Mouse (Mus musculus) cerebellum, adult 11-12 months (tissue): ENCODE measurements around the gene Car5a.

Experiments used
- DNase-seq: peaks from one replicate; pipeline ENCODE4 v3.0.0; 2022

Gene Car5a

DNA sequence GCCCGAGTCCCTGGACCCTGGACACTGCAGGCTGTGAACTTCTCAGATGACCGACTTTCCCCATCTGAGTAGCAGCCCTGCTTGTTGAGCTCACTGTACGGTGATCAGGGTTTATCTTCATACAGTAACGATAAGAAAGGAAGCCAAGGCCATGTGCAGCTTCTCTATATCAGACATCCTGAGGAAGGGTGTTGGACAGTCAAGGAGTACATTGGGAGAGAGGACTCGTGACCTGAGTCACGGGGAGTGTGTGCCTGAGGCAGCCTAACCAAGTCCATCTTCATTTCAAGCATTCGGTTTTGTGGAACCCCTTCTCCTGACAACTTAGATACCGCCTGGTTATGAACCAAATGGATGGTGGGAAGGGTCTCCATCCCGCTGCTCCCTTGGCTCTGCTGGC lies 69.2 kb downstream of the Car5a start:
- no peak for DNase-seq

GRCm38 (mm10) chr8:121875045-121875444 lies 69.7 kb downstream of the Car5a start:
- no peak for DNase-seq

DNA sequence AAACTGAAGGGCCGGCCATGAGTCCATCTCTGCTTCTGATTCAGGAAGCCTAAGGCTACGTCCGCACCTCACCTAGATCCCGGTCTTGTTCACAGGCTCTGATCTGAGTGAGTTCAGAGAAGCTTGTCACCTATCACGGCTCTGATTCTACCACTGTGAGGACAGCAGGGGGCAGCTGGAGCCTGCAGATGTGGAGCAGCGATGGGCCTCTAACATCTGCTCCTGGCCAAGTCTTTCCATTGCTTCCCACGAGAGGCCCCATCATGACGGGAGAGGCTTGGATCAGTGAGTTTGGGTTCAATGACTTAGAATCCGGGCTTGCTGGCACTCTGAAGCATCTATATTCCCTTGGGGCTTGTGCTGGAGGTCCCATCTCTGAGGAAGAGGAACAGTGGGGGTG lies 70.7 kb downstream of the Car5a start:
- no peak for DNase-seq

GRCm38 (mm10) chr8:121871833-121872440 lies 72.8 kb downstream of the Car5a start:
- DNase-seq = no peak

DNA sequence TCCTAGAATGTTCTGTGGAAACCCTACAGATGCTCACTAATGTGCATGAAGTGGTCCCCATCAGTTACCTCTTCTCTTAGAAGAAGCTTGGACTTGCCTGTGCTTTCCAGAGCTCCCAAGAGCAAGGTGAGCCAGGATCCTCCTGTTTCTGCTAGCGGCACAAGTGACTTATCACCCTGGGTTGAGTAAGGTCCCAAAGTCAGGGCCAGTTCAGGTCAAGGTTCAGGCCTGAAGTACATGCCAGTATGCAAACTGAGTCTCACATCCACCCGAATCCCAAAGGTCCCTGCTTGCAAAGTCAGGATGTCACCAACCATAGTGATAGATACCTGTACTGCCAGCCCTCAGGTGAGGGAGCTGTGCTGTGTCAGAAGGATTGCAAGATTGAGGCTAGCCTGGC lies 74.5 kb downstream of the Car5a start:
- no peak for DNase-seq

DNA sequence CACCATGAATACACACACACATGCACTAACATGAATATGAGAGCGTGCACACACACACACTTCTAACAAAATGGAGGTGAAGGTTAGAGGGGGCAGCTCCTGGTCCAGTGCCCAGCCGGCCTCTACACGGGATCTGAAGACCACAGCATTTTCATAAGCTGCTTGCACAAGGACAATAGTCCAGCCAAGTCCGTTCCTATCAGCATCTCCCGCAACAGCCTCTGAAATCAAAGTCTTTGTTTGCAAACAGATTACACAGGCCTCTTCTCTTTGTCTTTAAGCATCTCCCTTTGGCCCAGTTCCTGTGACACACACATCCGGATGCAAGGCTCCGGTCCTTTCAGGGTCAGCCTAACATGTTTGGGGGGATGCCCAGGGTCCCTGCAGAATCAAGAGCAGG lies 75.8 kb downstream of the Car5a start:
- no peak for DNase-seq

- no peak for DNase-seq
Observed at GRCm38 (mm10) chr8:121868196-121868595, 76.5 kb downstream of the Car5a start.
